Mouse (Mus musculus): ENCODE measurements at regions not wholly inside any gene's neighbourhood (a gene's known extent, or its start where the extent isn't known, plus 50 kb on each side); places are given as distances from the start of the nearest gene placed in this dataset.
"Not testable (repeated sequence)": the region's sequence is repeated elsewhere in the genome, so short reads cannot be mapped to it uniquely, and the experiment has no call there.

GRCm38 (mm10) chr12:115865059-115865756, 182.3 kb upstream of the Zfp386 start:
- TF ChIP-seq CTCF (IDR thresholded peaks at IDR 0.05; ENCODE audit: control insufficient read depth, insufficient read depth, low read length); POLR2A (IDR thresholded peaks at IDR 0.05; ENCODE audit: borderline replicate concordance, control insufficient read depth, low read depth, low read length): not testable (repeated sequence)

All from bone marrow, adult 2 months (tissue).